Mouse (Mus musculus) neural tube, embryonic 13.5 days (tissue): ENCODE results near the gene Ubtd2. TPM values are rescaled to one million over a fixed set of nuclear protein-coding genes. Genes with fewer than 3 reads are reported as not detected.
"Not testable (repeated sequence)": the region's sequence is repeated elsewhere in the genome, so short reads cannot be mapped to it uniquely, and the experiment has no call there.

Experiments
- ATAC-seq: fragments of 200-750 bp; cut with Nextera tagmentation; 2 replicates; pipeline ENCODE4 v1.8.0; 2017; ENCODE audit warnings: low read depth, mild to moderate bottlenecking, moderate TSS enrichment, moderate library complexity
- H3K27ac ChIP-seq: fragments of 300-500 bp; sonication (generic); replicated peaks from 2 replicates; pipeline ENCODE4 v1.5.1; 2015; ENCODE audit warnings: moderate library complexity, mild to moderate bottlenecking, inconsistent platforms
- H3K27me3 ChIP-seq: fragments of 300-500 bp; sonication (generic); 2 replicates; pipeline ENCODE4 v1.6.1; 2015; ENCODE audit warnings: mild to moderate bottlenecking, inconsistent platforms
- H3K36me3 ChIP-seq: fragments of 300-500 bp; sonication (generic); 2 replicates; pipeline ENCODE4 v1.6.1; 2015; ENCODE audit warnings: mild to moderate bottlenecking, inconsistent platforms
- H3K4me1 ChIP-seq: fragments of 300-500 bp; sonication (generic); replicated peaks from 2 replicates; pipeline ENCODE4 v1.6.1; 2015; ENCODE audit warnings: inconsistent platforms
- H3K4me2 ChIP-seq: fragments of 300-500 bp; sonication (generic); 2 replicates; pipeline ENCODE4 v1.6.1; 2015; ENCODE audit warnings: inconsistent platforms, mild to moderate bottlenecking, moderate library complexity
- H3K4me3 ChIP-seq: fragments of 300-500 bp; sonication (generic); 2 replicates; pipeline ENCODE4 v1.5.1; 2015; ENCODE audit warnings: mild to moderate bottlenecking, inconsistent platforms
- H3K9ac ChIP-seq: fragments of 300-500 bp; sonication (generic); 2 replicates; pipeline ENCODE4 v1.6.1; 2015; ENCODE audit warnings: moderate library complexity, mild to moderate bottlenecking, inconsistent platforms
- H3K9me3 ChIP-seq: fragments of 300-500 bp; sonication (generic); 2 replicates; pipeline ENCODE4 v1.6.1; 2016; ENCODE audit warnings: inconsistent platforms
- WGBS: fragments of 180-500 bp; shearing (Covaris S2); methylation state at CpG from one replicate; pipeline ENCODE4 v1.1.7; 2015; 5-methylcytosine and 5-hydroxymethylcytosine counted together
- polyA plus RNA-seq: library from polyadenylated mRNA; unstranded; fragments of >200 nt; fragmentation: Nextera tagmentation; extraction: Ambion mirVana; gene quantifications from 2 replicates; pipeline ENCODE4 v1.2.1, GENCODE M21; 2015

Gene Ubtd2
- polyA plus RNA-seq, 1 experiment from 2014 or later: 46.8 TPM

GRCm38 (mm10) chr11:32503711-32504110 lies 48.5 kb downstream of the Ubtd2 start:
- Histone ChIP-seq H3K27ac (no peak overlapping the region), H3K36me3 (peaks cover 19% of the 10 kb centered on the region; the same call in 1 of the 2 replicates), H3K4me2 (no peak overlapping the region), H3K9me3 (no peaks in the 10 kb centered on the region), H3K9ac (no peak overlapping the region), H3K4me1 (peaks cover 1% of the 10 kb centered on the region; the same call in 1 of the 2 replicates), H3K27me3 (no peaks in the 10 kb centered on the region), H3K4me3 (no peak overlapping the region)
- WGBS: 95% methylated on average over 2 of the region's 2 CpGs
- no peak for ATAC-seq

GRCm38 (mm10) chr11:32505091-32505739 lies 50.0 kb downstream of the Ubtd2 start:
- Histone ChIP-seq H3K9me3 (no peaks in the 10 kb centered on the region), H3K9ac (no peak overlapping the region), H3K27me3 (no peaks in the 10 kb centered on the region), H3K4me3 (no peak overlapping the region), H3K4me2 (no peak overlapping the region), H3K27ac (no peak overlapping the region), H3K4me1 (no peaks in the 10 kb centered on the region), H3K36me3 (peaks cover 19% of the 10 kb centered on the region; the same call in 1 of the 2 replicates)
- WGBS: 87% methylated on average over 7 of the region's 7 CpGs
- ATAC-seq: no peak

GRCm38 (mm10) chr11:32510930-32511329 lies 55.8 kb downstream of the Ubtd2 start:
- Histone ChIP-seq H3K27me3 (no peaks in the 10 kb centered on the region), H3K9ac (no peak overlapping the region), H3K4me1 (no peaks in the 10 kb centered on the region; the same call in 1 of the 2 replicates), H3K27ac (no peak overlapping the region), H3K36me3 (peaks cover 3% of the 10 kb centered on the region; the same call in 1 of the 2 replicates), H3K9me3 (no peaks in the 10 kb centered on the region), H3K4me2 (no peak overlapping the region), H3K4me3 (no peak overlapping the region)
- WGBS: 77% methylated on average over 1 of the region's 1 CpGs
- no peak for ATAC-seq

- not testable (repeated sequence) for H3K27ac ChIP-seq
Measured at GRCm38 (mm10) chr11:32514853-32515252, 59.7 kb downstream of the Ubtd2 start.

GRCm38 (mm10) chr11:32516091-32516490 lies 60.9 kb downstream of the Ubtd2 start:
- Histone ChIP-seq H3K4me3 (no peak overlapping the region), H3K9me3 (no peaks in the 10 kb centered on the region), H3K27ac (no peak overlapping the region), H3K9ac (no peak overlapping the region), H3K36me3 (peaks cover 37% of the 10 kb centered on the region), H3K4me2 (no peak overlapping the region), H3K27me3 (no peaks in the 10 kb centered on the region), H3K4me1 (no peaks in the 10 kb centered on the region; the same call in 1 of the 2 replicates)
- 90% methylated on average over 12 of the region's 12 CpGs for WGBS
- ATAC-seq: no peak

More at GRCm38 (mm10) chr11:32514853-32515252, 59.7 kb downstream of the Ubtd2 start:
- not testable (repeated sequence) for H3K9me3 ChIP-seq, H3K27me3 ChIP-seq, H3K4me1 ChIP-seq, H3K4me3 ChIP-seq, ATAC-seq, H3K4me2 ChIP-seq, H3K9ac ChIP-seq
- H3K36me3 ChIP-seq: peaks cover 31% of the 10 kb centered on the region
- WGBS: 90% methylated on average over 4 of the region's 5 CpGs

- Histone ChIP-seq H3K9ac (no peak overlapping the region), H3K4me3 (no peak overlapping the region), H3K36me3 (peaks cover 37% of the 10 kb centered on the region), H3K9me3 (no peaks in the 10 kb centered on the region), H3K4me1 (no peaks in the 10 kb centered on the region), H3K27me3 (no peaks in the 10 kb centered on the region), H3K27ac (0 out of 2 replicates have a peak overlapping the region, but pooled peaks have one; percentile 23), H3K4me2 (no peak overlapping the region)
- WGBS: 88% methylated on average over 8 of the region's 8 CpGs
- no peak for ATAC-seq
Measured at GRCm38 (mm10) chr11:32516916-32517712, 61.9 kb downstream of the Ubtd2 start.

GRCm38 (mm10) chr11:32518770-32519169 lies 63.6 kb downstream of the Ubtd2 start:
- no peak overlapping the region for H3K9ac ChIP-seq
- H3K4me2 ChIP-seq: no peak overlapping the region
- 85% methylated on average over 4 of the region's 4 CpGs for whole genome bisulfite sequencing
- no peak for ATAC-seq
- no peak overlapping the region for H3K4me3 ChIP-seq
- no peak overlapping the region for H3K27ac ChIP-seq
- peaks cover 37% of the 10 kb centered on the region for H3K36me3 ChIP-seq
- H3K4me1 ChIP-seq: no peaks in the 10 kb centered on the region
- no peaks in the 10 kb centered on the region for H3K27me3 ChIP-seq
- H3K9me3 ChIP-seq: no peaks in the 10 kb centered on the region

- 85% methylated on average over 1 of the region's 1 CpGs for whole genome bisulfite sequencing
- ATAC-seq: no peak
Measured at GRCm38 (mm10) chr11:32519354-32519753, 64.2 kb downstream of the Ubtd2 start.

GRCm38 (mm10) chr11:32521246-32521645 lies 66.1 kb downstream of the Ubtd2 start:
- Histone ChIP-seq H3K9ac (no peak overlapping the region), H3K27ac (no peak overlapping the region), H3K4me2 (no peak overlapping the region), H3K4me3 (no peak overlapping the region), H3K36me3 (peaks cover 38% of the 10 kb centered on the region), H3K9me3 (no peaks in the 10 kb centered on the region), H3K27me3 (no peaks in the 10 kb centered on the region), H3K4me1 (no peaks in the 10 kb centered on the region)
- WGBS: 73% methylated on average over 2 of the region's 2 CpGs
- ATAC-seq: no peak

More at GRCm38 (mm10) chr11:32519354-32519753, 64.2 kb downstream of the Ubtd2 start:
- H3K4me2 ChIP-seq: no peak overlapping the region
- no peak overlapping the region for H3K27ac ChIP-seq
- H3K36me3 ChIP-seq: peaks cover 37% of the 10 kb centered on the region
- H3K4me3 ChIP-seq: no peak overlapping the region
- no peaks in the 10 kb centered on the region for H3K27me3 ChIP-seq
- H3K9me3 ChIP-seq: no peaks in the 10 kb centered on the region
- H3K4me1 ChIP-seq: no peaks in the 10 kb centered on the region
- no peak overlapping the region for H3K9ac ChIP-seq

GRCm38 (mm10) chr11:32524122-32524920 lies 69.2 kb downstream of the Ubtd2 start:
- Histone ChIP-seq H3K27me3 (no peaks in the 10 kb centered on the region), H3K36me3 (peaks cover 19% of the 10 kb centered on the region), H3K9ac (no peak overlapping the region), H3K4me3 (no peak overlapping the region), H3K4me1 (no peaks in the 10 kb centered on the region), H3K27ac (no peak overlapping the region), H3K9me3 (no peaks in the 10 kb centered on the region), H3K4me2 (no peak overlapping the region)
- ATAC-seq: no peak
- 86% methylated on average over 11 of the region's 11 CpGs for WGBS

GRCm38 (mm10) chr11:32527006-32527405 lies 71.8 kb downstream of the Ubtd2 start:
- 83% methylated on average over 4 of the region's 4 CpGs for WGBS
- Histone ChIP-seq H3K27me3 (peaks cover 15% of the 10 kb centered on the region), H3K27ac (no peak overlapping the region), H3K9ac (no peak overlapping the region), H3K4me1 (peaks cover 5% of the 10 kb centered on the region; the same call in 1 of the 2 replicates), H3K4me2 (no peak overlapping the region), H3K36me3 (peaks cover 7% of the 10 kb centered on the region), H3K9me3 (no peaks in the 10 kb centered on the region), H3K4me3 (no peak overlapping the region)
- ATAC-seq: no peak

GRCm38 (mm10) chr11:32530151-32530550 lies 75.0 kb downstream of the Ubtd2 start:
- Histone ChIP-seq H3K27me3 (peaks cover 22% of the 10 kb centered on the region), H3K27ac (no peak overlapping the region), H3K4me3 (no peak overlapping the region), H3K36me3 (peaks cover 7% of the 10 kb centered on the region), H3K9ac (no peak overlapping the region), H3K9me3 (no peaks in the 10 kb centered on the region), H3K4me2 (no peak overlapping the region), H3K4me1 (peaks cover 31% of the 10 kb centered on the region)
- no peak for ATAC-seq
- 90% methylated on average over 1 of the region's 1 CpGs for WGBS
